Mouse (Mus musculus) brain, embryonic 14.5 days (tissue): Measurements from ENCODE around the gene Olfr1513. TPM values are rescaled to one million over a fixed set of nuclear protein-coding genes. Genes with fewer than 3 reads are reported as not detected.
"Not testable (repeated sequence)": the region's sequence is repeated elsewhere in the genome, so short reads cannot be mapped to it uniquely, and the experiment has no call there.

Source experiments
- DNase-seq: peaks from one replicate; pipeline ENCODE4 v3.0.0-alpha.2; 2011; ENCODE audit warnings: low read depth
- CTCF ChIP-seq: fragments of 200-500 bp; IDR thresholded peaks from 2 replicates; pipeline ENCODE4 v1.5.1; 2012; ENCODE audit warnings: inconsistent platforms, mild to moderate bottlenecking, moderate library complexity, borderline replicate concordance; ENCODE audit not compliant: insufficient read depth, insufficient read length; ENCODE audit errors: extremely low read depth
- POLR2A ChIP-seq: fragments of 200-500 bp; IDR thresholded peaks from 2 replicates; pipeline ENCODE4 v1.6.1; 2012; ENCODE audit warnings: mild to moderate bottlenecking, inconsistent platforms, borderline replicate concordance; ENCODE audit not compliant: poor library complexity, insufficient read depth, insufficient read length, severe bottlenecking; ENCODE audit errors: extremely low read depth
- polyA plus RNA-seq: library from polyadenylated mRNA; depleted of rRNA; stranded (reverse); fragments of >200 nt; gene quantifications from 2 replicates; pipeline ENCODE4 v1.2.3, GENCODE M21; 2012; rRNA removed

Olfr1513 gene
- not detected in 2 replicates for polyA plus RNA-seq

DNA sequence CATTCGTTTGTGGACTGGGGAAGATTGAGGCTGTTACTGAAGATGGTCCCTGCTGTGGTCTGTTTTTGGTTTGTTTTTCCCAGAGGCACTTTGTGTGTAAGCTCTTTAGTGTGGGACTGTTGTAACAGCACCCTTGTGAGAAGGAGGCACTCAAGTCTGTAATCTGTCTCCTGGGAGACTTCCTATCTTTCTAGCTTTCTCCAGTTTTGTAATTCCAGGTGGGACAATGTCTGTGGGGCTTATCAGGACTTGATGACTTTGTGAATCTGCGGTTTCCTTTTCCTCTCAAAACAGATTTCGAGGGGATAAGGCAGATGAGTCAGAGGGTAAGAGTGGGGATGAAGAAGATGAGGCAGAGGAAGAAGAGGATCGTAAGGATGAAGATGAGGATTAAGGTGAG is at the start of gene Olfr1513:
Olfr1513 (minus strand) TSS at position 101 of the 400 bp plus-strand sequence.
- no peak for TF ChIP-seq POLR2A
- no peak for TF ChIP-seq CTCF
- no peak for DNase-seq

DNA sequence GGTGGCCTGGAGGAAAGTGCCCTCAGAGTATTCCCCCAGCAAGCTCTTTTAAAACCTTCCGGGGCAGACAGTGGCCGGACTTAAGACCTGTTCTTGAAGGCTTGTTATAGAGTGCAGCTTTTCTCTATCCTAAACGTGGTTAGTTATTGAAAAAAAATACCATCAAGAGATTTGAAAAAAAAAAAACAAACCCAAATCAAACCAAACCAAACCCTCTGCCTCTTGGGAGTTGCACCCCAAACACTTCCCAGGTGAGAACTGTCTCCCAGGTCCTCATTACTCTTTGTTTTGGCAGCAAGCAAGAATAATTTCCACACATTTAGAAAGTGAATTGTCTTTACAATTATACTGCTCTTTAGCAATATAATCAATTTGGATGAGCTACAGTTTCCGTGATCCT is 41.1 kb upstream of the Olfr1513 start, which contains the start of gene Olfr1511:
Olfr1511 (minus strand) TSS at position 101 of the 400 bp plus-strand sequence.
- TF ChIP-seq POLR2A: no peak
- no peak for TF ChIP-seq CTCF
- DNase-seq: no peak

DNA sequence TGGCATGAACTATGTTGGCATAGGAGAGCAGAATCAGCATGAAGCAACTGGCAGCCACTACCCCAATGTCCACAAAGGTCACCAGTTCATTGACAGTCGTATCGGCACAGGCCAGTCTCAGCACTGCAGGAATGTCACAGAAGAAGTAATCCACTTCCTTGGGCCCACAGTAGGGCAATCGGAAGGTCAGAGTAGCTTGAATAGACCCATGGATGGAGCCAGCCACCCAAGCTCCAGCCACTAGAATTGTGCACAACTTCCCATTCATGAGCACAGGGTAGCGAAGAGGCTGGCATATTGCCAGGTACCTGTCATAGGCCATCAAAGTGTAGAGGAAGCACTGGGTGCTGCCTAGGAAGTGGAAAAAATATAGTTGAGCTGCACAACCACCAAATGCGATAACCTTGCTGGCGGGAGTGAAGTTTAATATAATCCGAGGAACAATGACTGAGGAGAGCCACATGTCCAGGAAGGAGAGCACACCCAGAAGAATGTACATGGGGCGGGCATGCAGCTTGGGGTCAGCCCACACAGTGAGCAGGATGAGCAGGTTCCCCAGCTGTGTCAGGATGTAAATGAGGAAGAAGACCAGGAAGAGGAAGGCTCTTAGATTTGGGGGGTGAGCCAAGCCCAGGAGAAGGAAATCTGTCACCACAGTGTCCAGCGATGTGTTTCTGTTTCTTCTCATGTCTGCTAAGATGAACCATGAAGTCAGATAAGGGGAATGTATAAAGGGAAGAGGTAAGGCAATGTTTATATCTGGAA is 34.1 kb upstream of the Olfr1513 start:
- not testable (repeated sequence) for DNase-seq

DNA sequence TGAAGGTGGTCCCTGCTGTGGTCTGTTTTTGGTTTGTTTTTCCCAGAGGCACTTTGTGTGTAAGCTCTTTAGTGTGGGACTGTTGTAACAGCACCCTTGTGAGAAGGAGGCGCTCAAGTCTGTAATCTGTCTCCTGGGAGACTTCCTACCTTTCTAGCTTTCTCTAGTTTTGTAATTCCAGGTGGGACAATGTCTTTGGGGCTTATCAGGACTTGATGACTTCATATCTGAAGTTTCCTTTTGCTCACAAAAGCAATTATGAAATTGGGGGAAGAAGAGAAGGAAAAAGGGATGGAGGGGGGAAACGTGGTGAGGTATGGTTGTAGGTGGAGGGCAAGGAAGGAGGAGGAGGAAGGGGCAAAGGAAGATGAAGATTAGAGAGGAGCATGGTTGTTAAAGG is 22.9 kb upstream of the Olfr1513 start, which contains the start of gene Olfr1512:
Olfr1512 (minus strand) TSS at position 101 of the 400 bp plus-strand sequence.
- TF ChIP-seq CTCF (no peak), POLR2A (no peak)
- DNase-seq: no peak

DNA sequence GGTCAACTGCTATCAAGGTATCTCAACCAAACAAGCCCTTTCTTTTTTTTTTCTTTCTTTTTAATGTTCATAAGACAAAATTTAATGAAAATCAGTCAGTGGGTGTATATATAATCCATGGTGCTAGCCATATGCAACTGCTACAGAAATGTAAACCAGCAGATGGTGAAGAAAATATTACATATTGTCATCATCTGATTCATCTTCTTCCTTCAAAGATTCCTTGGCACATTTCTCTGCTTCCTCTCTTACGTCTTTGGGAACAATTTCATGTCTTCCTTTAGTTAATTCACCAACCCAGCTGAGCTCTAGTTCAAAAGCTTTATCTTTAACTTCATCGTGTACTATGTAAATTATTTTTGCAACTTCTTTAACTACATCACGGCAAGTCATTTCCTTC is 12.5 kb upstream of the Olfr1513 start:
- no peak for DNase-seq
- TF ChIP-seq CTCF (no peak), POLR2A (no peak)

DNA sequence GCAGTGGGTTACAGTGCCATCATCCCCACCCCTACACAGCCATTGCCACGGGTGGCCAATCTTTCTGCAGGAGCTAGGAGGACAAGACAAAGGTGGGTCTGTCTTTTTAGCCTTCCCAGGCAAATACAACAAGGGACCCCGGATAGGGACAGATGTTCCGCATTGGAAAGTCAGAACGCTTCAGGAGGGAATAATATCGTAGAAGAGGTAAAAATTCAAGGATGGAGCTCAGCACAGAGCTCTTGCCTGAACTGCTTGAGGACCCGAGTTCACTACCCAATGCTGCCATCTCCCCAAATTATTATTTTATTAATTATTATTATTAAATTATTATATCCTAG is 16.7 kb downstream of the Olfr1513 start:
- DNase-seq: no peak
- TF ChIP-seq CTCF (no peak), POLR2A (no peak)

DNA sequence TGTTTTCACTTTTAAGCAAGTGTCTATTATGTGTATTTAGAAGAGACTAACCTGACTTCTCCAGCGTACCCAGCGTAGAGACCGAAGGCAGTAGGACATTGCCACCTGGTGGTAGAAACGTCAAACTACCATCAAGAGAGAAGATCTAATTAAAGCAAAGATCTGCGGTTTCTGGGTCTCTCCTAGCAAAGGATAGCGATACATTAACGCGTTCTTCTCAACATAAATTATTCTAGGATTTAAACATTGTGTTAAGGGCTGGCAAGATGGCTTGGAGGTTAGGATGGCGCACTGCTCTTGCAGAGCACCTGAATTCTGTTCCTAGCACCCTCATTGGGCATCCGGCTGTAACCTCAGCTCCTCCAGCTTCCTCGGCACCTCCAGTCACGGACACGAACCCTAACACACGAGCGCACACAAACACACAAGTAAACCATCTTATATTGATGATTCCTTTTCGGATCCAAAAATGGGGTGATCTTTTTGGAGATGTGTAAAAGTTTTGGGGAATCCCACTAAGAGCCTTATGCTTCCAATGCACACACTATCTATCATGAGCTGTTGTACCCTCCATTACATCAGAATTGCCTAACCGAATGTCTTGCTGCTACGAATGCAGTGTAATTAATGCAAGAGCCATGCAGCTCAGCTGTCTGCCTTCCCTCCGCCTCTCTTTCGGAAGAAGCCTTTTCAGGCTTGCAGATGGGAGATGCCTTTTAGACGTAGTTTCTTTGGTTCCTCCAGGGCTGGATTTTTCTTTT is 17.3 kb downstream of the Olfr1513 start:
- no peak for TF ChIP-seq POLR2A
- TF ChIP-seq CTCF: peak; percentile 81; the same call in 1 of the 2 replicates
- DNase-seq: peak; percentile 91

DNA sequence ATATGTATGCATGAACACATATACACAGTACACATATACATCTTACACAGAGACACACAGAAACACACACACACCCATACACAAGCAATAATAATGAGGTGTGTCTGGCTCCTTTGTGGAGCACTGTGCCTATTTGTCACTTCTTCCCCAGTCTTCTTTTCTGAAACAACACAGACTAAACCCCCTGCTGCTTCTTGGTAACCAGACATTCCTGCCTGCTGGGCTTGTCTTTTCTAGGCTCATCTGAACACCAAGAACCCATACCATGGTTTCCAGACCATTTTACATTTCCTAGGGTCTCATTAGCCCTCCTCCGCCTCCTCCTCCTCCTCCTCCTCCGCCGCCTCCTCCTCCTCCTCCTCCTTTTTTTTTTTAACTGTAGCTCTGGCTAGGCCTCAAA is 24.0 kb downstream of the Olfr1513 start:
- TF ChIP-seq CTCF: no peak
- no peak for TF ChIP-seq POLR2A

DNA sequence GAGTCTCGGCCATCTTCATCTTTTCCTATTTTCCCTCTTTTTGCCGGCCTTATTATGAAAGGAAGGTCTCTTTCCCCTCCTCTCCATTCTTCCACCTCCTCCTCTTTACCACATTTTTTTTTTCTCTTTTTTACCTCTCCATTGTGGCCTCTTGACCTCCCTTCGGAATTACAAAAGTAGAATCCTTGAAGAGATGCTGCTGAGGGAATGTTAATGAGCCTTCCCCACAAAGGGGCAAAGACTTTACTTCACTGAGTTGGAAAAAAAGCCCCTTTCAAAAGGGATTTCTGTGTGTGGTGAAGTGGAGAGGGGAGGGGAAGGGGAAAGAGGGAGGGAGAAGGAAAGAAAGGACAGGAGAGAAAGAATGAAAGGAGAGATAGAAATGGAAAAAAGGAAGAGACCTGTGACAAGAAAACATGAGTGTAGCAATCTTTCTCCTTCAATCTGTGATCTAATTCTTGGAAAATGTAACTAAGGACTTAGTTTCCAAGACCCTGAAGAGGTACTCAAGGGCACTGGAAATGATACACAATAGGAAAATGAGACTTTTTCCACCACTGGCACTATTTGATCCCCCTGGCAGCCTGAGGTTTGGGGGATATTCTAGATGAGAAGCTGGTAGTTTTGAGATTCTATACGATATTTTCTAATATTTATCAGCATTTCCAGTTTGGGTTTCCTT is 25.0 kb downstream of the Olfr1513 start:
- peak; percentile 80 for DNase-seq
- no peak for TF ChIP-seq CTCF
- no peak for TF ChIP-seq POLR2A

More for the DNA sequence above, 24.0 kb downstream of the Olfr1513 start:
- no peak for DNase-seq

DNA sequence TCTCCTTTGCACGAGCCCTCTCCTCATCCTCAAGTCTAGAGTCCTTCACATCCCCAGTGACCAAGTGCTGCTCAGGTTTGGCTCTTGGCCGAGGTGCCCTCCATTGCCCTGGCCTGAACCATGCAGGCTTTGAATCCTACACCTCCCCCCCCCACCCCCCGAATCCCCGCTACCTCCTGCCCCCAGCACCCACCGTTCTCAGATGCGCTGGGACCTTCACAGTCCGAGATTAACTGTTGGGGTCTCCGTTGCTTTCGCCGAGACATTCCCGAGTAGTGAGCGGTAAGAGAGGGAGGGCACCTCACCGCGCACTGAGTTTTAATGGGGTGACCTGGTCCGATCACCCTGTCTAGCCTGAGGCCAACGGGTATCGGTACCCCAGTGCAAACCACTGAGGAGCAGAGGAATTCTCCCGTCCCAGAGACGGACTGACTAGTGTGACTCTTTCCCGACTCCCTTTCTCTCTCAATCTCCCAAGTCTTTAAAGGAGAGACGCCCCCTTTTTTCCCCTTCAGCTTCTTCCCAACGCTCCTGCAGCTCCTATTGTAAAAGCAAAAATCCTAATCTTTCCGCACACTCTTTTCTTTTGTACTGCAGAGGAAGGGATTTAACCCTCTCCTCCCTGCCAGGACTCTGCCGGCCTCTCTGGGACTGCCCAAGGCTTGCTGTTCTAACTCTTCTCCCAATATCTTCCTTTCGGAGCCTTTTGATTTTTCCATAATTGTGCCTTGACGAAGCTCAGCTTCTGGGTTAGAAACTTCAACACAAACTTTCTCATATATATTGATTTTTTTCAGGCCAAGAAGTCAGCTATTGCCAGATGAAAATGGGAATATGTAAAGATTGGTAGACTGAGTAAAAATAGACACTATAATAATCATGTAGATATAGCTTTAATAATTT is 28.0 kb downstream of the Olfr1513 start, which contains the start of gene Sall2:
Sall2 (minus strand) TSS at position 853 of the 903 bp plus-strand sequence.
- TF ChIP-seq CTCF (no peak), POLR2A (no peak)
- peak; percentile 62 for DNase-seq

DNA sequence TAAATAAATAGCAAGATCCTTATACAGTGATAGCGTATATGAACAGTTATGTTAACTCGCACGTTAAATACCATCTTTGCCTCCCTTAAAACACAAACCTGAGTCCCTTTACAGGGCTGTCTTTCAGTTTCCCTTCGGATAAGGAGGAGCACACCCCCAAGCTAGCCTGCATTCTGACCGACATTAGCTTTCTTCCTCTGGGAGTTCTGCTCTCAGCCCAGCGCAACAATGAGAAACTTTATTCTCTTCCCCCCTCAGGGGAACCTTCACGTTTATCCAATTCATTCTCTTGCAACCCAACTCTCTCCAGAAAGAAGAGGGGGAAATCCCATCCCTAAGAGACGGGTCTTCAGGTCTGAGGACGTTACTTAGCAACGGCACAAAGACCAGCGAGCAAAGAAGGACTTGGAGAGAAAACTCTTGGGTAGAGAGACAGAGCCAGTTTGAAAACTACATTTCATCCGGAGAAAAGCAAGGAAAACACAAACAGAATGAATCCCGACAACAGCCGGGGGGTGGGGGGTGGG is 28.8 kb downstream of the Olfr1513 start:
- TF ChIP-seq CTCF (no peak), POLR2A (no peak)

More for the DNA sequence above, 28.8 kb downstream of the Olfr1513 start:
- peak; percentile 90 for DNase-seq
